Mouse (Mus musculus) embryonic facial prominence, embryonic 11.5 days (tissue): ENCODE data around the gene Ear6. TPM values are rescaled to one million over a fixed set of nuclear protein-coding genes. Genes with fewer than 3 reads are reported as not detected.

ENCODE experiments used
- ATAC-seq: fragments of 200-750 bp; cut with Nextera tagmentation; replicated peaks from 2 replicates; pipeline ENCODE4 v1.8.0; 2017; ENCODE audit warnings: low read depth; ENCODE audit not compliant: insufficient number of reproducible peaks, low FRiP score, low TSS enrichment
- DNase-seq: peaks from one replicate; pipeline ENCODE4 v3.0.0-alpha.2; 2015; ENCODE audit warnings: low spot score
- H3K27ac ChIP-seq: fragments of 300-500 bp; sonication (generic); replicated peaks from 2 replicates; pipeline ENCODE4 v1.5.1; 2014; ENCODE audit warnings: mild to moderate bottlenecking, low read depth, low read length, control low read depth
- H3K27me3 ChIP-seq: fragments of 300-500 bp; sonication (generic); 2 replicates; pipeline ENCODE4 v1.6.1; 2014; ENCODE audit warnings: mild to moderate bottlenecking, low read length, moderate library complexity, mixed read lengths; ENCODE audit not compliant: control insufficient read depth, insufficient read depth
- H3K36me3 ChIP-seq: fragments of 300-500 bp; sonication (generic); replicated peaks from 2 replicates; pipeline ENCODE4 v1.6.1; 2014; ENCODE audit warnings: low read depth, mild to moderate bottlenecking, low read length, moderate library complexity, mixed read lengths; ENCODE audit not compliant: control insufficient read depth, insufficient read depth
- H3K4me1 ChIP-seq: fragments of 300-500 bp; sonication (generic); 2 replicates; pipeline ENCODE4 v1.6.1; 2014; ENCODE audit warnings: low read length, mixed read lengths; ENCODE audit not compliant: control insufficient read depth, insufficient read depth
- H3K4me2 ChIP-seq: fragments of 300-500 bp; sonication (generic); 2 replicates; pipeline ENCODE4 v1.6.1; 2014; ENCODE audit warnings: low read depth, mild to moderate bottlenecking, control low read depth, low read length, moderate library complexity
- H3K4me3 ChIP-seq: fragments of 300-500 bp; sonication (generic); 2 replicates; pipeline ENCODE4 v1.5.1; 2014; ENCODE audit warnings: low read depth, low read length, control low read depth
- H3K9ac ChIP-seq: fragments of 300-500 bp; sonication (generic); replicated peaks from 2 replicates; pipeline ENCODE4 v1.6.1; 2014; ENCODE audit warnings: mild to moderate bottlenecking, control low read depth, low read length
- H3K9me3 ChIP-seq: fragments of 300-500 bp; sonication (generic); replicated peaks from 2 replicates; pipeline ENCODE4 v1.6.1; 2016; ENCODE audit warnings: mild to moderate bottlenecking, low read length, inconsistent platforms, mixed read lengths; ENCODE audit not compliant: control insufficient read depth
- WGBS: fragments of 180-500 bp; shearing (Covaris S2); extraction: QIAGEN DNeasy Blood & Tissue Kit; methylation state at CpG from one replicate; pipeline ENCODE4 v1.1.7; 2014; 5-methylcytosine and 5-hydroxymethylcytosine counted together
- microRNA-seq: library from miRNA; unstranded; fragments of <30 nt; microRNA quantifications from one replicate; pipeline ENCODE4, GENCODE M21; 2016; ENCODE audit warnings: borderline number of aligned reads
- polyA plus RNA-seq: library from polyadenylated mRNA; unstranded; fragments of >200 nt; fragmentation: Nextera tagmentation; extraction: Ambion mirVana; gene quantifications from 2 replicates; pipeline ENCODE4 v1.2.1, GENCODE M21; 2014

The Ear6 gene
- polyA plus RNA-seq, 1 experiment from 2014 or later = not detected

DNA sequence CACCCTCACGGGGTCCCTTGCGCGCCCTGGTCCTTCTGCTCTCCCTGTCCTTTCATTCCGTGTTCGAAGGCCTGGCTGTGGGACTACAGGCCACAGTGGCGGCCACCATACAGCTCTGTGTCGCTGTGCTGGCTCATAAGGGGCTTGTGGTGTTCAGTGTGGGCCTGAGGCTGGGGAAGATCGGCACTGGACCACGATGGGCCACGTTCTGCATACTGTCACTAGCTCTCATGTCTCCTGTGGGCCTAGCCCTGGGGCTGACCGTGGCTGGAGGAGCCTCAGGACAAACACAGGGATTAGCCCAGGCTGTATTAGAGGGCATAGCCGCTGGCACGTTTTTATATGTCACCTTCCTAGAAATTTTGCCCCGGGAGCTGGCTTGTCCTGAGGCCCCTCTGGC, 41.6 kb downstream of the Ear6 start:
- no peak overlapping the region for H3K9ac ChIP-seq
- ATAC-seq = no peak

GRCm38 (mm10) chr14:51896019-51896418, 42.5 kb downstream of the Ear6 start:
- H3K9me3 ChIP-seq = no peaks in the 10 kb centered on the region
- H3K9ac ChIP-seq = no peak overlapping the region
- H3K4me3 ChIP-seq = no peak overlapping the region
- ATAC-seq = no peak
- H3K36me3 ChIP-seq = peaks cover 7% of the 10 kb centered on the region
- H3K27me3 ChIP-seq = no peaks in the 10 kb centered on the region
- DNase-seq = no peak
- WGBS = 79% methylated on average over 6 of the region's 6 CpGs
- no peaks in the 10 kb centered on the region for H3K4me1 ChIP-seq
- H3K27ac ChIP-seq = no peak overlapping the region
- no peak overlapping the region for H3K4me2 ChIP-seq

More for the DNA sequence above, 41.6 kb downstream of the Ear6 start:
- Histone ChIP-seq H3K4me2 (no peak overlapping the region), H3K4me1 (no peaks in the 10 kb centered on the region), H3K36me3 (peaks cover 10% of the 10 kb centered on the region), H3K4me3 (no peak overlapping the region), H3K27me3 (no peaks in the 10 kb centered on the region), H3K27ac (no peak overlapping the region), H3K9me3 (no peaks in the 10 kb centered on the region)
- WGBS = 77% methylated on average over 14 of the region's 14 CpGs
- DNase-seq = no peak

DNA sequence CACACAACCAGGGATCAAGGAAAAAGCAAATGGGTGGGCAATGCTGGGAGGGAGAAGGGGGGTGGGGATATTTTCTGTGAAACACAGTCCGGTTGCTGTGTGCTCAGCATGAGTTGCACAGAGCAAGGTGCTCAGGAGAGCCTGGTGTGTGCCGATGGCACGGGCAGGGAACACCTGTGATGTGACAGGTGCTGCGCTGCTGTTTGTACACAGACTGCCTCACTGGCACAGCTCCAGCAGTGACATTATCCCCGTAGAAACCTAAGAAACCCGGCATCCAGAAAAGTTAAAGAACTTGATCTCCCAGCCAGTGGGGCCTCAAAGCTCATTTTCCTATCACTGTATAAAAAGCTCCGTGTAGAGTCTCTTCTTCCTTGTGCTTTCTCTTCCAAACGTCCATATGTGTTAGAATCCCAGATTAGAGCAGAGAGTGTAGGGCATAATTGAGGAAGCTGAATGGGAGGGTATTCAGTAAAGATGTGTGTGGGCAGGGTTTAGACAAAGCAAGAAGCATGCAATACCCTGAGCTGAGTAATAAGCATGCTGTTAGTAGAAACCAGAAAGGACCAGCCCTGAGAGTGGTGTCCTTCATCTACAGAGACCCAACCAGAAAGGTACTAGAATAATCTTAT, 43.2 kb downstream of the Ear6 start:
- WGBS = 78% methylated on average over 8 of the region's 8 CpGs
- ATAC-seq (no peak), DNase-seq (no peak)
- Histone ChIP-seq H3K4me3 (no peak overlapping the region), H3K4me2 (no peak overlapping the region), H3K9me3 (no peaks in the 10 kb centered on the region), H3K27ac (no peak overlapping the region), H3K36me3 (peaks cover 2% of the 10 kb centered on the region; the same call in 1 of the 2 replicates), H3K27me3 (no peaks in the 10 kb centered on the region), H3K9ac (no peak overlapping the region), H3K4me1 (no peaks in the 10 kb centered on the region)

DNA sequence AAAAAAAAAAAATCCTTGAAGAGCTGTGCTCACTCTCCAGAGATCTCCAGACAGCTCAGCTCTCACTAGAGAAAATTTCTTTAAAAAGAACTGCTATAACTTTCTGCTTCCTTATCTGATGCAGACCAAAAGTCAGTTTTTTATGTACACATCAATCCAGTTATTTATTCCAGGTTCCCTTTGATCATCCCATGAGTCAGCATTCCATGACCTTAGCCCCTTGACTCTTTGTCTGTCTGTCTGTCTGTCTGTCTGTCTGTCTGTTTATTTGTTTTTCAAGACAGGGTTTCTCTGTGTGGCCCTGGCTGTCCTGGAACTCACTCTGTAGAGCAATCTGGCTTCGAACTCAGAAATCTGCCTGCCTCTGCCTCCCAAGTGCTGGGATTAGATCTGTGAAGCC, 45.9 kb downstream of the Ear6 start:
- no peak overlapping the region for H3K4me2 ChIP-seq
- H3K4me1 ChIP-seq = no peaks in the 10 kb centered on the region
- no peak for DNase-seq
- H3K36me3 ChIP-seq = no peaks in the 10 kb centered on the region
- no peaks in the 10 kb centered on the region for H3K9me3 ChIP-seq
- no peaks in the 10 kb centered on the region for H3K27me3 ChIP-seq
- WGBS = 85% methylated on average over 1 of the region's 1 CpGs
- no peak for ATAC-seq
- no peak overlapping the region for H3K27ac ChIP-seq
- no peak overlapping the region for H3K9ac ChIP-seq
- no peak overlapping the region for H3K4me3 ChIP-seq

- ATAC-seq = no peak
- H3K27ac ChIP-seq = no peak overlapping the region
- 58% methylated on average over 9 of the region's 9 CpGs for WGBS
These were observed 49.6 kb downstream of the Ear6 start for GRCm38 (mm10) chr14:51902806-51903710.

GRCm38 (mm10) chr14:51903782-51904181, 50.3 kb downstream of the Ear6 start:
- Histone ChIP-seq H3K9me3 (no peaks in the 10 kb centered on the region), H3K36me3 (no peaks in the 10 kb centered on the region), H3K4me2 (no peak overlapping the region), H3K27me3 (no peaks in the 10 kb centered on the region), H3K4me3 (no peak overlapping the region), H3K4me1 (no peaks in the 10 kb centered on the region), H3K27ac (no peak overlapping the region; the same call in 1 of the 2 replicates), H3K9ac (no peak overlapping the region)
- ATAC-seq (no peak), DNase-seq (no peak)
- 84% methylated on average over 9 of the region's 9 CpGs for WGBS

More at GRCm38 (mm10) chr14:51902806-51903710, 49.6 kb downstream of the Ear6 start:
- Histone ChIP-seq H3K4me1 (no peaks in the 10 kb centered on the region), H3K9me3 (no peaks in the 10 kb centered on the region), H3K4me2 (no peak overlapping the region), H3K27me3 (no peaks in the 10 kb centered on the region), H3K36me3 (no peaks in the 10 kb centered on the region), H3K4me3 (no peak overlapping the region), H3K9ac (no peak overlapping the region)
- peak; percentile 83 for DNase-seq

Small RNAs within 50 kb of the gene (microRNA-seq; reads per million reads assigned to microRNA genes)
- gene Gm27375 = not detected

Other genes with a start within 250 kb of the Ear6 start
- gene Gm17078, start 242.4 kb upstream of the Ear6 start, polyA plus RNA-seq = not detected in 2 replicates
- not detected in 2 replicates for gene Gm4181, start 218.0 kb upstream of the Ear6 start, polyA plus RNA-seq
- gene Gm17079, start 158.2 kb upstream of the Ear6 start, polyA plus RNA-seq = not detected in 2 replicates
- not detected in 2 replicates for gene Gm5800, start 136.5 kb upstream of the Ear6 start, polyA plus RNA-seq
- not detected in 2 replicates for gene Ang4, start 80.1 kb upstream of the Ear6 start, polyA plus RNA-seq
- gene AY358078, start 53.7 kb upstream of the Ear6 start, polyA plus RNA-seq = not detected in 2 replicates
- 37.9 and 41.5 TPM in 2 replicates for gene Mettl17, start 31.1 kb downstream of the Ear6 start, polyA plus RNA-seq
- gene Slc39a2, start 39.2 kb downstream of the Ear6 start, polyA plus RNA-seq = 0.36 and 0.50 TPM in 2 replicates
- 11.0 and 12.8 TPM in 2 replicates for gene Ndrg2, start 60.5 kb downstream of the Ear6 start, polyA plus RNA-seq
- not detected in 2 replicates for gene Tppp2, start 64.7 kb downstream of the Ear6 start, polyA plus RNA-seq
- gene Rnase13, start 69.1 kb downstream of the Ear6 start, polyA plus RNA-seq = not detected in 2 replicates
- 82.6 and 91.9 TPM in 2 replicates for gene Arhgef40, start 131.0 kb downstream of the Ear6 start, polyA plus RNA-seq
- gene Tmem253, start 162.0 kb downstream of the Ear6 start, polyA plus RNA-seq = 0.35 and 1.5 TPM in 2 replicates
- 54.7 and 63.2 TPM in 2 replicates for gene Zfp219, start 167.0 kb downstream of the Ear6 start, polyA plus RNA-seq
- gene Olfr221, start 188.8 kb downstream of the Ear6 start, polyA plus RNA-seq = not detected in 2 replicates